In the genomic region with DNA sequence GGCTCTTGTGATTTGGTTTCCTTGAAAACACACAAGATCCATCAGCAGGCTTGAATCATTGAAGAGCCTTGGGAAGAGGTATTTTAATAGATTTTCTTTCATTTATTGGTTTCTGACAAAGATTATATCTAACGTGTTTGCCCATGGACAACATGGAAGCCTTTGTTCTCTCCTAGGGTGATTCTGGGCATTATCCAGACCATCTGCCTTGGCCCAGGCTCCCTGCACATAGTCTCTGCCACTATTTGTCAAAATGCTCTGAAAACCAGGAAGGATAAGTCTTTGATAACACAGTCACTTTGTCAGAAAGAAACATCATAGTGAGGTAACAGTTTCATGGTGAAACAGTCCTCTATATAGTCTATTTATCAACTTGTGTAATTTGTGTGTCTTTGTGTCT, we compare ENCODE assay signal across 7 mouse cellular contexts.
"Had no signal": no experiment of that assay in that cellular context is flagged by ENCODE, and none has a peak within 500 bp of the region (broad histone marks: within the 10 kb centered on the region; RNA-seq: fewer than 3 reads in every experiment).

No protein-coding gene starts in this region.

- DNase-seq: kidney, postnatal 36 days; liver; lung, adult 18-20 months; right cerebral cortex, postnatal 14 days; thymus, adult 2 months; thymus, postnatal 25 days had no signal

- ATAC-seq: midbrain, embryonic 16.5 days had no signal
